Mouse (Mus musculus): ENCODE measurements around the gene Olfr513. TPM values are rescaled to one million over a fixed set of nuclear protein-coding genes. Genes with fewer than 3 reads are reported as not detected.

Olfr513 gene
- not detected in 2 replicates for total RNA-seq (2015; ENCODE audit: low replicate concordance)
- total RNA-seq (2017; ENCODE audit: low replicate concordance): not detected in 2 replicates

GRCm38 (mm10) chr7:108750673-108751072 is at the start of gene Olfr513:
Olfr513 (plus strand) TSS chr7:108750973.
- ATAC-seq (replicated peaks; ENCODE audit: low FRiP score, poor library complexity, severe bottlenecking): no peak

- ATAC-seq (replicated peaks; ENCODE audit: low FRiP score, poor library complexity, severe bottlenecking): no peak
Measured at GRCm38 (mm10) chr7:108713020-108713419, 37.8 kb upstream of the Olfr513 start, which contains the start of gene Olfr512. Olfr512 (plus strand) TSS chr7:108713320.

- no peak for ATAC-seq (replicated peaks; ENCODE audit: low FRiP score, poor library complexity, severe bottlenecking)
Measured at GRCm38 (mm10) chr7:108760411-108760810, 9.6 kb downstream of the Olfr513 start.

GRCm38 (mm10) chr7:108797205-108797933 is 46.6 kb downstream of the Olfr513 start:
- ATAC-seq (replicated peaks; ENCODE audit: low FRiP score, poor library complexity, severe bottlenecking): no peak

Other genes with a start within 250 kb of the Olfr513 start
- not detected in 2 replicates for gene Olfr502, start 225.9 kb upstream of the Olfr513 start, total RNA-seq (2015; ENCODE audit: low replicate concordance)
- gene Olfr502, start 225.9 kb upstream of the Olfr513 start, total RNA-seq (2017; ENCODE audit: low replicate concordance): not detected in 2 replicates
- not detected in 2 replicates for gene Olfr503, start 206.4 kb upstream of the Olfr513 start, total RNA-seq (2015; ENCODE audit: low replicate concordance)
- gene Olfr503, start 206.4 kb upstream of the Olfr513 start, total RNA-seq (2017; ENCODE audit: low replicate concordance): not detected in 2 replicates
- gene Olfr504, start 185.2 kb upstream of the Olfr513 start, total RNA-seq (2015; ENCODE audit: low replicate concordance): not detected in 2 replicates
- gene Olfr504, start 185.2 kb upstream of the Olfr513 start, total RNA-seq (2017; ENCODE audit: low replicate concordance): not detected in 2 replicates
- not detected in 2 replicates for gene Olfr506, start 140.2 kb upstream of the Olfr513 start, total RNA-seq (2015; ENCODE audit: low replicate concordance)
- gene Olfr506, start 140.2 kb upstream of the Olfr513 start, total RNA-seq (2017; ENCODE audit: low replicate concordance): not detected in 2 replicates
- gene Olfr507, start 129.2 kb upstream of the Olfr513 start, total RNA-seq (2015; ENCODE audit: low replicate concordance): not detected in 2 replicates
- not detected in 2 replicates for gene Olfr507, start 129.2 kb upstream of the Olfr513 start, total RNA-seq (2017; ENCODE audit: low replicate concordance)
- gene Olfr508, start 121.0 kb upstream of the Olfr513 start, total RNA-seq (2015; ENCODE audit: low replicate concordance): not detected in 2 replicates
- gene Olfr508, start 121.0 kb upstream of the Olfr513 start, total RNA-seq (2017; ENCODE audit: low replicate concordance): not detected in 2 replicates
- gene Olfr509, start 99.1 kb upstream of the Olfr513 start, total RNA-seq (2015; ENCODE audit: low replicate concordance): not detected in 2 replicates
- not detected in 2 replicates for gene Olfr509, start 99.1 kb upstream of the Olfr513 start, total RNA-seq (2017; ENCODE audit: low replicate concordance)
- not detected in 2 replicates for gene Olfr510, start 84.6 kb upstream of the Olfr513 start, total RNA-seq (2015; ENCODE audit: low replicate concordance)
- not detected in 2 replicates for gene Olfr510, start 84.6 kb upstream of the Olfr513 start, total RNA-seq (2017; ENCODE audit: low replicate concordance)
- gene Olfr512, start 37.7 kb upstream of the Olfr513 start, total RNA-seq (2015; ENCODE audit: low replicate concordance): not detected in 2 replicates
- not detected in 2 replicates for gene Olfr512, start 37.7 kb upstream of the Olfr513 start, total RNA-seq (2017; ENCODE audit: low replicate concordance)
- gene Olfr514, start 75.0 kb downstream of the Olfr513 start, total RNA-seq (2015; ENCODE audit: low replicate concordance): not detected in 2 replicates
- not detected in 2 replicates for gene Olfr514, start 75.0 kb downstream of the Olfr513 start, total RNA-seq (2017; ENCODE audit: low replicate concordance)
- gene Olfr516, start 99.6 kb downstream of the Olfr513 start, total RNA-seq (2015; ENCODE audit: low replicate concordance): not detected in 2 replicates
- gene Olfr516, start 99.6 kb downstream of the Olfr513 start, total RNA-seq (2017; ENCODE audit: low replicate concordance): not detected in 2 replicates
- not detected in 2 replicates for gene Olfr517, start 121.4 kb downstream of the Olfr513 start, total RNA-seq (2015; ENCODE audit: low replicate concordance)
- not detected in 2 replicates for gene Olfr517, start 121.4 kb downstream of the Olfr513 start, total RNA-seq (2017; ENCODE audit: low replicate concordance)
- gene Olfr518, start 134.0 kb downstream of the Olfr513 start, total RNA-seq (2015; ENCODE audit: low replicate concordance): not detected in 2 replicates
- gene Olfr518, start 134.0 kb downstream of the Olfr513 start, total RNA-seq (2017; ENCODE audit: low replicate concordance): not detected in 2 replicates
- not detected in 2 replicates for gene Olfr519, start 143.4 kb downstream of the Olfr513 start, total RNA-seq (2015; ENCODE audit: low replicate concordance)
- gene Olfr519, start 143.4 kb downstream of the Olfr513 start, total RNA-seq (2017; ENCODE audit: low replicate concordance): not detected in 2 replicates
- gene Nlrp10, start 179.2 kb downstream of the Olfr513 start, total RNA-seq (2015; ENCODE audit: low replicate concordance): 0.36 TPM in 1 of 2 replicates, not detected in the other
- gene Nlrp10, start 179.2 kb downstream of the Olfr513 start, total RNA-seq (2017; ENCODE audit: low replicate concordance): not detected in 2 replicates
- gene Eif3f, start 183.4 kb downstream of the Olfr513 start, total RNA-seq (2015; ENCODE audit: low replicate concordance): 51.1 and 68.1 TPM in 2 replicates
- 25.4 and 26.3 TPM in 2 replicates for gene Eif3f, start 183.4 kb downstream of the Olfr513 start, total RNA-seq (2017; ENCODE audit: low replicate concordance)
- not detected in 2 replicates for gene Tub, start 199.4 kb downstream of the Olfr513 start, total RNA-seq (2015; ENCODE audit: low replicate concordance)
- 0.64 TPM in 1 of 2 replicates, not detected in the other for gene Tub, start 199.4 kb downstream of the Olfr513 start, total RNA-seq (2017; ENCODE audit: low replicate concordance)